13 mouse cellular contexts compared by ENCODE assay signal in genomic region chr2:91164991-91165390, GRCm38 (mm10). TPM values are rescaled to one million over a fixed set of nuclear protein-coding genes. Genes with fewer than 3 reads are reported as not detected.
"Had no signal": no experiment of that assay in that cellular context is flagged by ENCODE, and none has a peak within 500 bp of the region (broad histone marks: within the 10 kb centered on the region; RNA-seq: fewer than 3 reads in every experiment).

No protein-coding gene starts in this region.

- H3K27ac ChIP-seq: kidney, embryonic 15.5 days; left cerebral cortex, adult 2 months; limb, embryonic 10.5 days had no signal

- H3K4me3 ChIP-seq: kidney, embryonic 15.5 days; left cerebral cortex, adult 2 months; limb, embryonic 10.5 days had no signal

- ATAC-seq: intestine, embryonic 16.5 days; lung, postnatal 0 days; midbrain, embryonic 16.5 days had no signal

- H3K4me2 ChIP-seq: kidney, embryonic 15.5 days; midbrain, embryonic 11.5 days had no signal

- H3K27me3 ChIP-seq: kidney, embryonic 15.5 days had no signal

- H3K9me3 ChIP-seq: kidney, embryonic 15.5 days; limb, embryonic 10.5 days had no signal

- DNase-seq: kidney, adult 2 months; kidney, postnatal 14 days; lung, adult 2 months; lung, postnatal 36 days; right cerebral cortex, postnatal 14 days had no signal

- H3K4me1 ChIP-seq: kidney, embryonic 15.5 days; limb, embryonic 10.5 days had no signal

- H3K9ac ChIP-seq: kidney, embryonic 15.5 days had no signal

RNA-seq across cellular contexts. Expression of gene Mybpc3, which starts 47.0 kb away (rescaled TPM):
- polyA plus RNA-seq: intestine, embryonic 16.5 days; midbrain, embryonic 11.5 days; neural tube, embryonic 14.5 days had no signal
